Mouse (Mus musculus): ENCODE results near the gene Abcc1.

- no peak for TF ChIP-seq CTCF (IDR thresholded peaks at IDR 0.05; ENCODE audit: extremely low read depth, insufficient read length, insufficient replicate concordance, low read depth, low read length)
- no peak for TF ChIP-seq POLR2A (IDR thresholded peaks at IDR 0.05; ENCODE audit: low read depth, low read length)
These were observed 47.8 kb downstream of the Abcc1 start for GRCm38 (mm10) chr16:14409124-14409523.

Measured in small intestine, adult 2 months (tissue).